Mouse (Mus musculus) small intestine, adult 2 months (tissue): ENCODE results near the gene Plekhm1.

Experiments used
- CTCF ChIP-seq: fragments of 200-500 bp; IDR thresholded peaks from 2 replicates; pipeline ENCODE4 v1.5.1; 2012; ENCODE audit warnings: low read depth, mild to moderate bottlenecking, control low read depth, inconsistent platforms, low read length, moderate library complexity, mixed read lengths; ENCODE audit not compliant: insufficient replicate concordance, insufficient read length; ENCODE audit errors: extremely low read depth
- POLR2A ChIP-seq: fragments of 200-500 bp; IDR thresholded peaks from 2 replicates; pipeline ENCODE4 v1.6.1; 2012; ENCODE audit warnings: low read depth, mild to moderate bottlenecking, control low read depth, inconsistent platforms, low read length, moderate library complexity

- TF ChIP-seq POLR2A, result no peak
- no peak for TF ChIP-seq CTCF
Measured at GRCm38 (mm10) chr11:103361396-103362053, 51.0 kb downstream of the Plekhm1 start.
